Comparison of ENCODE assay signal across 17 mouse cellular contexts in the genomic region with DNA sequence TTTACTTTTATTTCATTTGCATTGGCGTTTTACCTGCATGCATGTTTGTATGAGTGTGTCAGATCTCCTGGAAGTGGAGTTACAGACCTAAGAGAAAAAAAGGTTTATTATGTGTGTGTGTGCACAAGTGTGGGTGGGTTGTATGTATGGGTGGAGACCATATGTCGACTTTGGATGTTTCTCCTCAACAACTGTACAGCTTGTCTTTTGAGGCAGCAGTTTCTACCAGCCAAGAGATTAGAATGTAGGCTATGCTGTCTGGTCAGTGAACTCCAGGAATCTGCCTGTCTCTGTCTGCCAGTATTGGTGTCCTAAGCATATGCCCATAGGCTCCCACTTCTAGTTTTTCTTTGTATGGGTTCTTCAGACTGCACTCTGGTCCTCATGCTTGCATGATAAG.
"Had no signal": no experiment of that assay in that cellular context is flagged by ENCODE, and none has a peak within 500 bp of the region (broad histone marks: within the 10 kb centered on the region; RNA-seq: fewer than 3 reads in every experiment).

No protein-coding gene starts in this region.

- H3K9ac ChIP-seq: limb, embryonic 13.5 days; liver, embryonic 12.5 days; liver, embryonic 15.5 days; lung, embryonic 15.5 days had no signal

- H3K4me3 ChIP-seq: limb, embryonic 10.5 days; limb, embryonic 13.5 days; liver, embryonic 12.5 days; liver, embryonic 15.5 days; lung, embryonic 15.5 days had no signal

- H3K4me2 ChIP-seq: limb, embryonic 13.5 days; liver, embryonic 12.5 days; liver, embryonic 15.5 days; lung, embryonic 15.5 days; midbrain, embryonic 11.5 days had no signal

- H3K36me3 ChIP-seq: limb, embryonic 10.5 days; limb, embryonic 13.5 days; liver, embryonic 12.5 days; liver, embryonic 15.5 days; lung, embryonic 15.5 days had no signal

- H3K27ac ChIP-seq: limb, embryonic 10.5 days; limb, embryonic 13.5 days; liver, embryonic 12.5 days; liver, embryonic 15.5 days; lung, embryonic 15.5 days had no signal

- H3K27me3 ChIP-seq: liver, embryonic 12.5 days; liver, embryonic 15.5 days; lung, embryonic 15.5 days had no signal

- H3K9me3 ChIP-seq: limb, embryonic 10.5 days; limb, embryonic 13.5 days; liver, embryonic 12.5 days; liver, embryonic 15.5 days; lung, embryonic 15.5 days had no signal

- H3K4me1 ChIP-seq: limb, embryonic 10.5 days; limb, embryonic 13.5 days; liver, embryonic 12.5 days; liver, embryonic 15.5 days; lung, embryonic 15.5 days had no signal

- ATAC-seq: liver, embryonic 12.5 days had no signal

- DNase-seq: kidney, adult 18-20 months; kidney, adult 9 months; kidney, postnatal 14 days; kidney, postnatal 4 days; liver; lung, adult 18-20 months; lung, postnatal 10 days; lung, postnatal 4 days; midbrain, embryonic 14.5 days; right cerebral cortex, postnatal 25 days; thymus, postnatal 25 days had no signal
